34 mouse cellular contexts compared by ENCODE assay signal in the genomic region with DNA sequence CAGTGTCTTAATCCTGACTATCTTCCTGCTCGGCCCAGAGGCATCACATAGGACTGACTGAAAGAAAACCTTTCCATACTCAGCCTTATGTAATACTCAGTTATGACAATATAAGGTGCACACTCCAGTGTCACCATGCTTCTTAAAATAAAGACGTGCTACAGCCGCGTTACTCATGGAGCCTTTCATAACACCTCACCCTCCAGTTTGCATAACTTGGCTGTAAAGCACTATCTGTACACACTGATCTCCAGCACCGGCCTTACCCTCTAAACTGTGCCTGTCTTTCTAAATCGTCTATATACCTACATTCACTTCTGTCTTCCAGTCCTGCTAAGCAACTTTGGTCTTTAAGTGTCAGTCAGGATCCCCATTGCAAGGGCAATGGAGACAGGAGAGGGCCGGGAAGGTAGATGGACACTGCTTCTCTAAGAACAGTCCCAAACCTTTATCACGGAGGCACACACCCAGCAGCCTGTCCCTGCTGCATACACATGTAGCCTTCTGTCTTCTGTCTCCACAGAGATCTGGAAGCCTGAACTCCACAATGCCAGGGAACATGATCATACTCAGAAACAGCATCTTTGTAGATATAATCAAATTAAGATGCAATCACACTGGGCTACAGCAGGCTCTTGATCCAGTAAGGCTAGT. TPM values are rescaled to one million over a fixed set of nuclear protein-coding genes. Genes with fewer than 3 reads are reported as not detected.
DNase-seq lines count a peak whose midpoint lies in the region; ATAC-seq lines count a peak whose summit lies in the region.
"Had no signal": no experiment of that assay in that cellular context is flagged by ENCODE, and none has a peak within 500 bp of the region (broad histone marks: within the 10 kb centered on the region; RNA-seq: fewer than 3 reads in every experiment).

No protein-coding gene starts in this region.

- intact Hi-C loops in heart, postnatal 14 days (cut with DNase I): no loop called here

- H3K27me3 ChIP-seq in liver, embryonic 13.5 days: no peaks in the 10 kb centered on the region
- H3K27me3 ChIP-seq: heart, embryonic 12.5 days; kidney, embryonic 15.5 days; limb, embryonic 12.5 days; megakaryocyte, embryonic 14.5 days; neural tube, embryonic 12.5 days; Patski had no signal

- DNase-seq in heart, adult 11 months: peak; percentile 13
- no peak for DNase-seq in heart, postnatal 14 days
- peak; percentile 38 for DNase-seq in MN1 (ENCODE audit: low spot score)
- peak; percentile 18 for DNase-seq in fat pad, adult 2 months (ENCODE audit: extremely low read depth, low read depth, low spot score)
- DNase-seq in liver, embryonic 13.5 days: no peak
- DNase-seq in urinary bladder, postnatal 10 days (ENCODE audit: low spot score): no peak
- no peak for DNase-seq in adrenal gland, adult (ENCODE audit: inconsistent age in 2 of 2, low spot score in 1 of 2)
- DNase-seq in ovary, adult 18-20 months (ENCODE audit: low spot score): no peak
- DNase-seq: adrenal gland, postnatal 14 days; cerebellum, adult 11-12 months; cerebellum, postnatal 10 days; forebrain, postnatal 0 days; gastrocnemius, postnatal 25 days; heart, adult 2 months; kidney, adult 18-20 months; kidney, postnatal 36 days; lung, adult 18-20 months; lung, postnatal 4 days had no signal

- H3K27ac ChIP-seq in liver, embryonic 13.5 days: peak overlapping the region; percentile 76
- H3K27ac ChIP-seq: heart, adult 2 months; kidney, embryonic 15.5 days; layer of hippocampus, adult 2 months; left cerebral cortex, adult 2 months; neural tube, embryonic 12.5 days had no signal

- H3K4me3 ChIP-seq in liver, embryonic 13.5 days (replicated peaks): no peak overlapping the region
- H3K4me3 ChIP-seq: forebrain, embryonic 10.5 days; heart, adult 2 months; heart, embryonic 12.5 days; kidney, embryonic 15.5 days; layer of hippocampus, adult 2 months; left cerebral cortex, adult 2 months; limb, embryonic 12.5 days; megakaryocyte, embryonic 14.5 days; neural tube, embryonic 12.5 days had no signal

- H3K4me1 ChIP-seq in liver, embryonic 13.5 days (replicated peaks): peaks cover 31% of the 10 kb centered on the region
- H3K4me1 ChIP-seq: kidney, embryonic 15.5 days had no signal

- WGBS in liver, embryonic 13.5 days (ENCODE audit: insufficient replicate concordance): 74% methylated on average over 8 of the region's 8 CpGs

- peak overlapping the region; percentile 14 for H3K9ac ChIP-seq in liver, embryonic 13.5 days
- H3K9ac ChIP-seq: forebrain, postnatal 0 days; heart, embryonic 12.5 days; kidney, embryonic 15.5 days; limb, embryonic 12.5 days; neural tube, embryonic 12.5 days had no signal

- peak; percentile 60; the same call in 1 of the 2 replicates for ATAC-seq in liver, embryonic 13.5 days (ENCODE audit: low read depth)
- ATAC-seq: forebrain, postnatal 0 days; hindbrain, embryonic 16.5 days; lung, postnatal 0 days; midbrain, embryonic 16.5 days had no signal

- 0 out of 2 replicates have a peak, but pooled peaks cover 8% of the 10 kb centered on the region for H3K36me3 ChIP-seq in liver, embryonic 13.5 days

- H3K4me2 ChIP-seq in liver, embryonic 13.5 days: no peak overlapping the region
- H3K4me2 ChIP-seq: heart, embryonic 12.5 days; kidney, embryonic 15.5 days; limb, embryonic 12.5 days; neural tube, embryonic 12.5 days had no signal

- no peaks in the 10 kb centered on the region for H3K9me3 ChIP-seq in liver, embryonic 13.5 days (replicated peaks)
- H3K9me3 ChIP-seq: forebrain, embryonic 10.5 days; G1E; heart, embryonic 12.5 days; kidney, embryonic 15.5 days; limb, embryonic 12.5 days; megakaryocyte, embryonic 14.5 days; neural tube, embryonic 12.5 days had no signal

RNA-seq across cellular contexts. Expression of gene Fig4, which starts 53.9 kb away (rescaled TPM):
- total RNA-seq in heart, postnatal 14 days (2021): 10 to 100 TPM; 22.6 to 24.3 TPM
- 9.9 and 11.4 TPM in 2 replicates for polyA plus RNA-seq in liver, embryonic 13.5 days (2015; fragmentation: Nextera tagmentation; extraction: Ambion mirVana)

RNA-seq across cellular contexts. Expression of gene Ak9, which starts 54.6 kb away (rescaled TPM):
- under 1 TPM; 0.05 to 0.07 TPM for total RNA-seq in heart, postnatal 14 days (2021)
- polyA plus RNA-seq in liver, embryonic 13.5 days (2015; fragmentation: Nextera tagmentation; extraction: Ambion mirVana): not detected in 2 replicates
- total RNA-seq: G1E; gastrocnemius, postnatal 25 days; heart, adult 2 months; hematopoietic stem cell, adult 5-6 weeks had no signal
- polyA plus RNA-seq: embryonic facial prominence, embryonic 11.5 days; G1E; urinary bladder, adult 2 months had no signal

Comparison
In these comparisons a context has a peak if more than half of its experiments do, and no peak if none do; other contexts are left out.
1. DNase-seq: peak in heart, adult 11 months (single experiment), MN1 (single experiment) and fat pad, adult 2 months (single experiment); none in heart, postnatal 14 days (0 of 2), liver, embryonic 13.5 days (single experiment), urinary bladder, postnatal 10 days (single experiment), adrenal gland, adult (0 of 2) and ovary, adult 18-20 months (single experiment).